Mouse (Mus musculus): Measurements from ENCODE around the gene Ipo4. TPM values are rescaled to one million over a fixed set of nuclear protein-coding genes. Genes with fewer than 3 reads are reported as not detected.

The Ipo4 gene
- polyA plus RNA-seq, 1 experiment from 2014 or later, result 65.5 TPM

GRCm38 (mm10) chr14:55618486-55619195, 17.1 kb downstream of the Ipo4 start:
- Histone ChIP-seq H3K27ac (no peak overlapping the region), H3K9me3 (replicated peaks) (no peaks in the 10 kb centered on the region), H3K27me3 (no peaks in the 10 kb centered on the region), H3K4me3 (peak overlapping the region; percentile 22), H3K9ac (peak overlapping the region; percentile 30; the same call in 1 of the 2 replicates), H3K4me2 (peak overlapping the region; percentile 13), H3K36me3 (ENCODE audit: poor library complexity, severe bottlenecking) (peaks cover 3% of the 10 kb centered on the region), H3K4me1 (0 out of 2 replicates have a peak, but pooled peaks cover 5% of the 10 kb centered on the region)
- peak; percentile 53; the same call in 1 of the 2 replicates for ATAC-seq
- WGBS, result 52% methylated on average over 22 of the region's 22 CpGs

DNA sequence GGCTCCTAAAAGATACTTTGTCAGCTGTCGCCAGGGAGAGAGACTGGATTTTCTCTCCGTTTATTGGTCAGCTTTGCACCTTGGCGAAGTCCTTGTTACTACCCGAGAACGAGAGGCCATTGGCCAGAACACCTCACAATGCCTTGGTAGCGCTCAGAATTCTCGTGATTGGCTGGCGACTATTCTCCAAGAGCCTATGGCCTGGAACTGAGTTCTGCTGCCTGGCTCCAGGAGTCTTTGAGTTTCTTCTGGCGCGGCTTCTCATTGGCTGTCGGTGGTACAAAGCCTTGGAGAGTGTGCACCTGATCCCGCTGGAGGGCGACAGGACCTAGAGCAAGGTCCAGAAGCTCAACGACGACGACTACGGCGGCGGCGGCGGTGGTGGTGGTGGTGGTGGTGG, 17.9 kb downstream of the Ipo4 start, which contains the start of gene Rec8:
Gene Rec8, plus strand, starts transcription at position 216 of the 400 bp plus-strand sequence.
- 0 out of 2 replicates have a peak, but pooled peaks cover 5% of the 10 kb centered on the region for H3K4me1 ChIP-seq
- peak within 1 kb of the TSS; percentile 30; the same call in 1 of the 2 replicates for H3K9ac ChIP-seq
- no peaks in the 10 kb centered on the region for H3K27me3 ChIP-seq
- H3K4me3 ChIP-seq, result peak within 1 kb of the TSS; percentile 22
- WGBS, result 25% methylated on average over 21 of the region's 21 CpGs
- no peaks in the 10 kb centered on the region for H3K36me3 ChIP-seq (ENCODE audit: poor library complexity, severe bottlenecking)
- H3K4me2 ChIP-seq, result peak within 1 kb of the TSS; percentile 13
- H3K27ac ChIP-seq, result no peak within 1 kb of the TSS
- peak; percentile 71 for ATAC-seq
- no peaks in the 10 kb centered on the region for H3K9me3 ChIP-seq (replicated peaks)

DNA sequence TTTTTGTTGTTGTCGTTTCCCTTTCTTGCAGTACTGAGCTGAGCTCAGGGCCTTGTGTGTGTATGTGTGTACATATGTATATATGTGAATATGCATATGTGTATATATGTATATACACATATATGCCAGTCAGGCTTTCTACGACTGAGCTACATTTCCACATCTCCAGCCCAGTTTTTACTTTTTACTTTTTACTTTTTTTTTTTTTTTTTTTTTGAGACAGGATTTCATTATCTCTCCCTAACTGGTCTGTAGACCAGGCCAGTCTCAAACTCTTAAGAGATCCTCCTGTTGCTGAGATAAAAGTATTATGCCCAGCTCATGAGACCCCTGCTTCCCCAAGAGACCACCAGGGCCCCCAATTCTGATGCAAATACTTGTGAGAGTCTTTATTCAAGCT, 18.9 kb downstream of the Ipo4 start:
- H3K4me2 ChIP-seq, result no peak overlapping the region
- WGBS, result 91% methylated on average over 2 of the region's 2 CpGs
- H3K36me3 ChIP-seq (ENCODE audit: poor library complexity, severe bottlenecking), result no peaks in the 10 kb centered on the region
- H3K9ac ChIP-seq, result no peak overlapping the region
- H3K4me1 ChIP-seq, result 0 out of 2 replicates have a peak, but pooled peaks cover 5% of the 10 kb centered on the region
- H3K27me3 ChIP-seq, result no peaks in the 10 kb centered on the region
- no peak overlapping the region for H3K27ac ChIP-seq
- no peak for ATAC-seq
- no peaks in the 10 kb centered on the region for H3K9me3 ChIP-seq (replicated peaks)
- H3K4me3 ChIP-seq, result no peak overlapping the region

DNA sequence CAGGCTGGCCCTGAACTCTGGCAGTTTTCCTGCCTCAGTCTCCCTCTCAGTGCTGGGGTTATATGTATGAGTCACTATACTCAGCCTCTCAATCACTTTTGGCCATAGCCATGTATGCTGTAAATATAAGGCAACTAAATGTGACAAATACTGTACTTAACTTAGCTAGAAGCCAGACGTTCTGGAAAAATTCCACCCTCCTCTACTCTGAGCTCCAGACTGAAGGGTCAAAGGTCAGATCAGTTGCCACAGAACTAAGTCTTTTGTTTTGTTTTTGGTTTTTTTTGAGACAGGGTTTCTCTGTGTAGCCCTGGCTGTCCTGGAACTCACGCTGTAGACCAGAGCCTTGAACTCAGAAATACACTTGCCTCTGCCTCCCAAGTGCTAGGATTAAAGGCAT, 19.9 kb downstream of the Ipo4 start:
- H3K4me2 ChIP-seq, result no peak overlapping the region
- H3K36me3 ChIP-seq (ENCODE audit: poor library complexity, severe bottlenecking), result no peaks in the 10 kb centered on the region
- H3K27me3 ChIP-seq, result no peaks in the 10 kb centered on the region
- H3K9ac ChIP-seq, result no peak overlapping the region
- no peak overlapping the region for H3K4me3 ChIP-seq
- no peak overlapping the region for H3K27ac ChIP-seq
- WGBS, result 42% methylated on average over 2 of the region's 2 CpGs
- H3K4me1 ChIP-seq, result 0 out of 2 replicates have a peak, but pooled peaks cover 5% of the 10 kb centered on the region
- no peak for ATAC-seq
- no peaks in the 10 kb centered on the region for H3K9me3 ChIP-seq (replicated peaks)

- ATAC-seq, result no peak
- H3K27me3 ChIP-seq, result no peaks in the 10 kb centered on the region
- peaks cover 4% of the 10 kb centered on the region for H3K36me3 ChIP-seq (ENCODE audit: poor library complexity, severe bottlenecking)
- H3K9ac ChIP-seq, result no peak overlapping the region
- WGBS, result 83% methylated on average over 7 of the region's 7 CpGs
- H3K9me3 ChIP-seq (replicated peaks), result no peaks in the 10 kb centered on the region
- H3K4me1 ChIP-seq, result 0 out of 2 replicates have a peak, but pooled peaks cover 5% of the 10 kb centered on the region
- H3K4me3 ChIP-seq, result no peak overlapping the region
- H3K4me2 ChIP-seq, result no peak overlapping the region
- H3K27ac ChIP-seq, result no peak overlapping the region
These were observed 21.1 kb downstream of the Ipo4 start for GRCm38 (mm10) chr14:55614565-55615178.

DNA sequence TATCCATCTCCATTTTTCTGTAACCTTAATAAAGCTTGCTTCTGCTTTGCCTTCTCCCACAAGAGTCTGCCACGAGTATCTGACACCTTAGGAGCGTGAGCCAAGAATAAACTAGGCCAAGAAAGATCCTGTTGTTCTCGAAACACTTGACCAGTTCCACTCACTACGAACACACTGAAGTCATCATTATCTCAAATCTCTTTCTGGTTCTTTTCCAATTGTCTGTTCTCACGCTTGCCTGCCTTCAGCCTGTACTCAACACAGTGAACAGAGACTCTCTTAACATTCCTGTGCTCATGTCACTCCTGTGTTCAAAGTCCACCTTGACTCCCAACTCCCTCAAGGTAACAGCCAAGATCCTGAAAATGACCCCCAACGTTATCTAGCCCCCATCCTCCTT, 22.4 kb downstream of the Ipo4 start:
- Histone ChIP-seq H3K4me2 (no peak overlapping the region), H3K27me3 (no peaks in the 10 kb centered on the region), H3K9ac (no peak overlapping the region), H3K27ac (no peak overlapping the region), H3K4me3 (no peak overlapping the region), H3K4me1 (no peaks in the 10 kb centered on the region), H3K36me3 (ENCODE audit: poor library complexity, severe bottlenecking) (peaks cover 17% of the 10 kb centered on the region), H3K9me3 (replicated peaks) (no peaks in the 10 kb centered on the region)
- no peak for ATAC-seq
- 61% methylated on average over 6 of the region's 6 CpGs for WGBS

DNA sequence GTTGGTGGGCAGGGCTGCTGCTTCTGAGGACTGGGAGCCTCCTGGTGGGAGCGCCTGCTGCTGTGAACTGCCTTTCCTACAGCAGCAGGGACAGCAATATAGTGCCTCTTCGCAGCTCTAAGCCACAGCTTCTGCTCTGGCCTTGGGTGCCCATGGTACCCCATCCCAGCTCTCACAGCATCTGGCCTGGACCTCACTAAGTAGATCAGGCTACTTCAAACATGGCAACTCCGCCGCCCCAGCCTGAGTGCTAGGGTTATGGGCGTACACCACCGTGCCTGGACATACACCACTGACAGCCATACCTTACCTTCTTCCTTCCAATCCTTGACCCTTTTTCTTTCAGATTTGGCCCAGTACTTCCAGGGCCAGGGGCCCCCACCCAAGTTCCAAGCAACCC, 27.4 kb downstream of the Ipo4 start:
- H3K4me1 ChIP-seq, result no peaks in the 10 kb centered on the region; the same call in 1 of the 2 replicates
- WGBS, result 93% methylated on average over 6 of the region's 6 CpGs
- no peaks in the 10 kb centered on the region for H3K27me3 ChIP-seq
- H3K27ac ChIP-seq, result no peak overlapping the region
- ATAC-seq, result no peak
- H3K4me3 ChIP-seq, result no peak overlapping the region
- no peak overlapping the region for H3K4me2 ChIP-seq
- peaks cover 54% of the 10 kb centered on the region for H3K36me3 ChIP-seq (ENCODE audit: poor library complexity, severe bottlenecking)
- no peaks in the 10 kb centered on the region for H3K9me3 ChIP-seq (replicated peaks)
- no peak overlapping the region for H3K9ac ChIP-seq

DNA sequence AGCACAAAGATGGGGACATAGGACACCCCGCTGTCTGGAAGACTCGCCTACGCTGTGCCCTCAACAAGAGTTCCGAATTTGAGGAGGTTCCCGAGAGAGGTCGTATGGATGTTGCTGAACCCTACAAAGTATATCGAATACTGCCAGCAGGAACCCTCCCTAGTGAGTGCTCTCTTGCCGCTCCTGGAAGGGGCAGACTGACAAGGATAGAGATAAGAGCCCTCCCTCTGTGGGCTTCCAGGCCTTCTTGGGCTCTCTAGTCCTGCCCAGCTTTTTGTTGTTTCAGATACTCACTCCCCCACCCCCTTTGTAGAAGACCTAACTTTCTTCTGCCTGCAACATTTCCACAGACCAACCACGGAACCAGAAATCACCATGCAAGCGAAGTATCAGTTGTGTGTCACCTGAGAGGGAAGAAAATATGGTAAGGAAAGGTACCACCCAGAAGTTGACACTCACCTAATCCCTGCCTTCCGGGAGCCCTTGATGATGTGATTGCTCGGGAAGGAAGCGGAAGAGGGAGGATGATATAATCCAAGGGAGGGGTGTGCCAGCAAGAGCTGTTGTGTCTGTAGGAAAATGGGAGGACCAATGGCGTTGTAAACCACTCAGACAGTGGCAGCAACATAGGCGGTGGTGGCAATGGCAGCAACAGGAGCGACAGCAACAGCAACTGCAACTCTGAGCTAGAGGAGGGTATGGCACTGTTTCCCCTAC, 29.9 kb downstream of the Ipo4 start:
- H3K4me1 ChIP-seq, result no peaks in the 10 kb centered on the region; the same call in 1 of the 2 replicates
- H3K9ac ChIP-seq, result no peak overlapping the region
- no peak overlapping the region for H3K4me3 ChIP-seq
- H3K4me2 ChIP-seq, result no peak overlapping the region
- ATAC-seq, result no peak
- WGBS, result 94% methylated on average over 16 of the region's 16 CpGs
- no peak overlapping the region for H3K27ac ChIP-seq
- H3K27me3 ChIP-seq, result no peaks in the 10 kb centered on the region
- no peaks in the 10 kb centered on the region for H3K9me3 ChIP-seq (replicated peaks)
- peaks cover 79% of the 10 kb centered on the region for H3K36me3 ChIP-seq (ENCODE audit: poor library complexity, severe bottlenecking)

DNA sequence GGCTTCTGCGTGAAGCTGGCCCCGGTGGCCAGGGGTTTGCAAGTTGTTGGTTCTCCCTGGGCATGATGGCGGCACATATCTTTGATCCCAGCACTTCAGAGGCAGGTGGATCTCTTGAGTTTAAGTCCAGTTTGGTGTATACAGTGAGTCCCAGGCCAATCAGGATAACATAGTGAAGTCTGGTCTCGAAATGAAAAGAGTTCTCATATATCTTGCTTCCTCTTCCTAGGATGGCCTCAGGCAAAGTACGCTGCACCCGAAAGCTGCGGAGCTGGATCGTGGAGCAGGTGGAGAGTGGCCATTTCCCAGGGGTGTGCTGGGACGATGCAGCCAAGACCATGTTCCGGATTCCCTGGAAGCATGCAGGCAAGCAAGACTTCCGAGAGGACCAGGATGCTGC, 30.9 kb downstream of the Ipo4 start:
- Histone ChIP-seq H3K9ac (no peak overlapping the region), H3K36me3 (ENCODE audit: poor library complexity, severe bottlenecking) (peaks cover 87% of the 10 kb centered on the region), H3K9me3 (replicated peaks) (no peaks in the 10 kb centered on the region), H3K27ac (no peak overlapping the region), H3K4me1 (no peaks in the 10 kb centered on the region; the same call in 1 of the 2 replicates), H3K27me3 (no peaks in the 10 kb centered on the region), H3K4me2 (no peak overlapping the region), H3K4me3 (no peak overlapping the region)
- WGBS, result 95% methylated on average over 11 of the region's 11 CpGs
- no peak for ATAC-seq

DNA sequence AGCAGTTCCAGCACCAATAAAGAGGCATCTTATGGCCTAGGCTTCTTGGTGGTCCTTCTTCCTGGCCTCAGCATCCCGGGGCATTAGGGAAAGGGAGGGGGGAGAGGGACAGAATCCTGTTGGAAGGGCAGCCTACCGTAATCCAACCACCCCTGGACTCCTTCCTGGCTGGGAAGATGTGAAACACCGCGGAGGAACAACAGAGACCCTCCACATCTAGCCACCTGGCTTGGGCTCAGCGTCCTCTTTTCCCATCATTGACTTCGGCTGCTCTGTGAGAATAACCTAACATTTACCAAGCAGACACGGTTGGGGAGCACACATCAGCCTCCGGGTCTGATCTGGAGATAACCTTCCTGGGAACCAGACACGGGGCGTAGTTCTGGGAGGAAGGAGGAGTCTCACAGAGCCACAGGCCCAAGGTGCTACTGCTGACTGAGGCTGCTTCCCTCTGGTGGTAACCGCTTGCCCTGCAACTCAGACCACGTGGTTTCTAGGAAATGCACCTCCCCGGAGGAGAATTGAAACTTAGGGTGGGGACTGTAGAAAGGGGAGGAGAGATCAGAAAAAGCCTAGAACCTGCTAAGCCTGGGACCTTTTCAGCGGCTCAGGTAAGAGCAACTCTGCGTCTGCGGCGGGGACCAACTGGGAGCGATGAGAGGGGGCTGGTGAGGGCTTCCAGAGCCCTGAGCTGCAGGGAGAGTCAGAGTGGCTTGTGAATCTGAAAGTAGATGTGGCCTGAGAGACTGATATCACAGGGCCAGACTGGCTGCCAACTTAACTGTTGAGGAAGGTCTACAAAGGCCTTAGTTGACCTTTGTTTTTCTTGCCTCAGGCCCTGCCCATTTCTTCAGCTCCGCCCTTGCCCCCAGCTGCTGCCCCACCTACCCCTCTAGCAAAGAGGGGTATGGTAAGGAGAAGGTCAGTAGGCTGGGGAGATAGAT, 31.9 kb downstream of the Ipo4 start:
- Histone ChIP-seq H3K9me3 (replicated peaks) (no peaks in the 10 kb centered on the region), H3K4me1 (no peaks in the 10 kb centered on the region; the same call in 1 of the 2 replicates), H3K27ac (0 out of 2 replicates have a peak overlapping the region, but pooled peaks have one; percentile 14), H3K27me3 (no peaks in the 10 kb centered on the region), H3K4me2 (peak overlapping the region; percentile 52), H3K9ac (peak overlapping the region; percentile 43; the same call in 1 of the 2 replicates), H3K4me3 (peak overlapping the region; percentile 27), H3K36me3 (ENCODE audit: poor library complexity, severe bottlenecking) (peaks cover 87% of the 10 kb centered on the region)
- 19% methylated on average over 19 of the region's 19 CpGs for WGBS
- ATAC-seq, result peak; percentile 91

- ATAC-seq, result no peak
- Histone ChIP-seq H3K4me1 (no peaks in the 10 kb centered on the region; the same call in 1 of the 2 replicates), H3K27ac (0 out of 2 replicates have a peak within 1 kb of the TSS, but pooled peaks have one; percentile 14), H3K9me3 (replicated peaks) (no peaks in the 10 kb centered on the region), H3K27me3 (no peaks in the 10 kb centered on the region), H3K4me3 (peak within 1 kb of the TSS; percentile 27), H3K4me2 (peak within 1 kb of the TSS; percentile 52), H3K36me3 (ENCODE audit: poor library complexity, severe bottlenecking) (peaks cover 87% of the 10 kb centered on the region), H3K9ac (peak within 1 kb of the TSS; percentile 43; the same call in 1 of the 2 replicates)
- 89% methylated on average over 7 of the region's 7 CpGs for WGBS
These were observed 32.5 kb downstream of the Ipo4 start, which contains the start of gene Irf9 for GRCm38 (mm10) chr14:55603271-55603632. Gene Irf9 (plus strand): TSS chr14:55603571.
